Mouse (Mus musculus) liver, postnatal 0 days (tissue): Measurements from ENCODE around the gene Tns4. TPM values are rescaled to one million over a fixed set of nuclear protein-coding genes. Genes with fewer than 3 reads are reported as not detected.

ENCODE experiments used
- ATAC-seq: fragments of 200-750 bp; cut with Nextera tagmentation; 2 replicates; pipeline ENCODE4 v1.8.0; 2017; ENCODE audit warnings: mild to moderate bottlenecking, moderate library complexity
- DNase-seq: peaks from one replicate; pipeline ENCODE4 v3.0.0-alpha.2; 2016
- H3K27ac ChIP-seq: fragments of 300-500 bp; sonication (generic); 2 replicates; pipeline ENCODE4 v1.5.1; 2014; ENCODE audit warnings: antibody characterized with exemption, moderate library complexity, mild to moderate bottlenecking, low read depth
- H3K27me3 ChIP-seq: fragments of 300-500 bp; sonication (generic); 2 replicates; pipeline ENCODE4 v1.6.1; 2014; ENCODE audit warnings: low read length, control low read depth, mixed read lengths; ENCODE audit not compliant: insufficient read depth
- H3K36me3 ChIP-seq: fragments of 300-500 bp; sonication (generic); replicated peaks from 2 replicates; pipeline ENCODE4 v1.6.1; 2014; ENCODE audit warnings: mild to moderate bottlenecking, control low read depth, low read length, moderate library complexity, mixed read lengths; ENCODE audit not compliant: insufficient read depth
- H3K4me1 ChIP-seq: fragments of 300-500 bp; sonication (generic); 2 replicates; pipeline ENCODE4 v1.6.1; 2014; ENCODE audit warnings: antibody characterized with exemption, mild to moderate bottlenecking, control low read depth; ENCODE audit not compliant: insufficient read depth
- H3K4me2 ChIP-seq: fragments of 300-500 bp; sonication (generic); 2 replicates; pipeline ENCODE4 v1.6.1; 2014; ENCODE audit warnings: low read depth, mild to moderate bottlenecking, low read length, moderate library complexity, mixed read lengths
- H3K4me3 ChIP-seq: fragments of 300-500 bp; sonication (generic); 2 replicates; pipeline ENCODE4 v1.5.1; 2014; ENCODE audit warnings: low read depth, low read length
- H3K9ac ChIP-seq: fragments of 300-500 bp; sonication (generic); replicated peaks from 2 replicates; pipeline ENCODE4 v1.6.1; 2014; ENCODE audit warnings: mild to moderate bottlenecking, moderate library complexity
- H3K9me3 ChIP-seq: fragments of 300-500 bp; sonication (generic); 2 replicates; pipeline ENCODE4 v1.6.1; 2016; ENCODE audit warnings: mild to moderate bottlenecking, control low read depth, low read length, mixed read lengths
- CTCF ChIP-seq: sonication (generic); IDR thresholded peaks from 2 replicates; pipeline ENCODE4 v1.5.1; 2016; ENCODE audit warnings: antibody characterized with exemption, low read depth
- EP300 ChIP-seq: IDR thresholded peaks from 2 replicates; pipeline ENCODE4 v1.6.1; 2016; ENCODE audit warnings: antibody characterized with exemption, low read depth, mild to moderate bottlenecking
- WGBS: fragments of 180-500 bp; shearing (Covaris S2); extraction: QIAGEN DNeasy Blood & Tissue Kit; methylation state at CpG from one replicate; pipeline ENCODE4 v1.1.7; 2014; ENCODE audit not compliant: insufficient replicate concordance; 5-methylcytosine and 5-hydroxymethylcytosine counted together
- polyA plus RNA-seq: library from polyadenylated mRNA; unstranded; fragments of >200 nt; fragmentation: Nextera tagmentation; extraction: Ambion mirVana; gene quantifications from 2 replicates; pipeline ENCODE4 v1.2.1, GENCODE M21; 2015

Tns4 gene
- polyA plus RNA-seq: 0.25 and 0.31 TPM in 2 replicates

- TF ChIP-seq EP300 (no peak), CTCF (no peak)
- H3K4me3 ChIP-seq: no peak within 1 kb of the TSS
- no peak within 1 kb of the TSS for H3K27ac ChIP-seq
- no peak within 1 kb of the TSS for H3K9ac ChIP-seq
- H3K36me3 ChIP-seq: no peaks in the 10 kb centered on the region
- 54% methylated on average over 14 of the region's 14 CpGs for WGBS
- H3K9me3 ChIP-seq: no peaks in the 10 kb centered on the region
- 0 out of 2 replicates have a peak, but pooled peaks have one; percentile 25 for ATAC-seq
- no peak within 1 kb of the TSS for H3K4me2 ChIP-seq
- no peak for DNase-seq
- no peaks in the 10 kb centered on the region for H3K4me1 ChIP-seq
- H3K27me3 ChIP-seq: no peaks in the 10 kb centered on the region
Measured at GRCm38 (mm10) chr11:99089077-99089601, at the start of gene Tns4. TSS of gene Tns4 (minus strand) at chr11:99089306.

GRCm38 (mm10) chr11:99137385-99137784 is 48.3 kb upstream of the Tns4 start:
- Histone ChIP-seq H3K4me1 (peaks cover 11% of the 10 kb centered on the region), H3K27me3 (no peaks in the 10 kb centered on the region), H3K36me3 (no peaks in the 10 kb centered on the region), H3K4me3 (no peak overlapping the region), H3K4me2 (no peak overlapping the region), H3K9me3 (no peaks in the 10 kb centered on the region), H3K27ac (no peak overlapping the region), H3K9ac (no peak overlapping the region)
- DNase-seq (no peak), ATAC-seq (no peak)
- TF ChIP-seq CTCF: no peak
- no peak for TF ChIP-seq EP300
- WGBS: 51% methylated on average over 4 of the region's 4 CpGs

GRCm38 (mm10) chr11:99136961-99137360 is 47.9 kb upstream of the Tns4 start:
- no peak for ATAC-seq
- Histone ChIP-seq H3K9me3 (no peaks in the 10 kb centered on the region), H3K27me3 (no peaks in the 10 kb centered on the region), H3K9ac (no peak overlapping the region), H3K27ac (0 out of 2 replicates have a peak overlapping the region, but pooled peaks have one; percentile 22), H3K4me3 (no peak overlapping the region), H3K4me1 (peaks cover 11% of the 10 kb centered on the region), H3K36me3 (no peaks in the 10 kb centered on the region), H3K4me2 (no peak overlapping the region)
- DNase-seq: no peak
- 44% methylated on average over 4 of the region's 4 CpGs for WGBS
- TF ChIP-seq CTCF (no peak), EP300 (no peak)

- Histone ChIP-seq H3K4me1 (peaks cover 5% of the 10 kb centered on the region), H3K9ac (no peak overlapping the region), H3K27me3 (no peaks in the 10 kb centered on the region), H3K4me3 (no peak overlapping the region), H3K36me3 (no peaks in the 10 kb centered on the region), H3K4me2 (no peak overlapping the region), H3K27ac (peak overlapping the region; percentile 22; the same call in 1 of the 2 replicates), H3K9me3 (no peaks in the 10 kb centered on the region)
- TF ChIP-seq EP300 (no peak), CTCF (no peak)
- WGBS: 28% methylated on average over 3 of the region's 3 CpGs
- DNase-seq (no peak), ATAC-seq (no peak)
Measured at GRCm38 (mm10) chr11:99136361-99136760, 47.3 kb upstream of the Tns4 start.

- Histone ChIP-seq H3K4me1 (peaks cover 4% of the 10 kb centered on the region), H3K9ac (no peak overlapping the region), H3K27me3 (no peaks in the 10 kb centered on the region), H3K9me3 (no peaks in the 10 kb centered on the region), H3K27ac (no peak overlapping the region), H3K4me3 (no peak overlapping the region), H3K4me2 (no peak overlapping the region), H3K36me3 (no peaks in the 10 kb centered on the region)
- WGBS: 75% methylated on average over 8 of the region's 8 CpGs
- DNase-seq (no peak), ATAC-seq (no peak)
- TF ChIP-seq CTCF: no peak
- no peak for TF ChIP-seq EP300
Measured at GRCm38 (mm10) chr11:99135047-99135440, 45.9 kb upstream of the Tns4 start.

- TF ChIP-seq EP300 (no peak), CTCF (no peak)
- no peak overlapping the region for H3K4me3 ChIP-seq
- ATAC-seq (no peak), DNase-seq (no peak)
- no peak overlapping the region for H3K9ac ChIP-seq
- WGBS: 49% methylated on average over 15 of the region's 15 CpGs
- H3K9me3 ChIP-seq: no peaks in the 10 kb centered on the region
- peaks cover 4% of the 10 kb centered on the region for H3K4me1 ChIP-seq
- H3K27me3 ChIP-seq: no peaks in the 10 kb centered on the region
- no peak overlapping the region for H3K4me2 ChIP-seq
- H3K27ac ChIP-seq: no peak overlapping the region
- H3K36me3 ChIP-seq: no peaks in the 10 kb centered on the region
Measured at GRCm38 (mm10) chr11:99134266-99135046, 45.4 kb upstream of the Tns4 start.
